Mouse (Mus musculus): Measurements from ENCODE around the gene Eipr1. TPM values are rescaled to one million over a fixed set of nuclear protein-coding genes. Genes with fewer than 3 reads are reported as not detected.
A peak's percentile ranks its signal among the peaks of the same experiment; 100 is the strongest.

Eipr1 gene
- polyA plus RNA-seq, 1 experiment from 2014 or later: 76.9 TPM

DNA sequence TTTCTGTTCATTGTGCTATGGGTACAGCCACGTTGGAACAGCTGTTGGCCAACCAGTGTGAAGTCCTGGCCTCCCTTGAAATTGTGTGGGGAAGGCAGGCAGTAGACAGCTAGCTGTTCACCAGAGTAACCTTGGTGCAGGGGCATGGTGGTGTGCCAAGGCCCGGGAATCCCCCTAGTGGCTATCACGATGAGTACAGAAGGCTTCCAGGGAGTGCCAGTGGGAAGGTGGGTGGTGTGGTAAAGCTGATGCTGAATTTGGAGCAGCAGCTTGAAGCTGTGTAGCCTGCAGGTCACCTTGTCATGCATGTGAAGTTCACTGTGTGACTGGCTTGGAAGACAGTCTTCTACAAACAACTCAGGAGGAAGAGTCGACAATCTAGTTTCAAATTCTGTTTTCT, 32.8 kb downstream of the Eipr1 start:
- Histone ChIP-seq H3K4me1 (replicated peaks) (peaks cover 57% of the 10 kb centered on the region), H3K27me3 (no peaks in the 10 kb centered on the region), H3K36me3 (no peaks in the 10 kb centered on the region), H3K9ac (no peak overlapping the region), H3K4me2 (no peak overlapping the region), H3K9me3 (no peaks in the 10 kb centered on the region), H3K4me3 (no peak overlapping the region), H3K27ac (peak overlapping the region; percentile 58)
- 41% methylated on average over 4 of the region's 4 CpGs for WGBS
- 0 out of 2 replicates have a peak, but pooled peaks have one; percentile 29 for ATAC-seq (ENCODE audit: low FRiP score)

DNA sequence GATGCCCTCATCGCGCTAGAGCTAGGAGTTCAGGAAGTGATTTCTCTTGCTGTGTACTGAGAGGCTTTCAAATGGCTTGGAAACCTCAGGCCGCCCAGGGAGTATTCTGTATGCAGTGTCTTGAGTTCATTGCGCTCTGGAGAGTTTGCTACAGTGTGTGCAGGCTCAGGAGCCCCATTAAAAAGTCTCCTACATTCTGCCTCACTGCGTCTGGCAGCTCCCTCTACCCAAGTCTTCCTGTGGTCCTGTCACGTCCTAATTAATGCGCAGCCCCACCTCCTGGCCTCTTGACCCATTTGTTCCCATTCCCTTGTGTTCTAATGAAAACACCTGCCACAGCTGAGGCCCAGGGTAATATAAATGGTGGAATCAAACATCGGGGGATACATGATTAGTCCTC, 33.3 kb downstream of the Eipr1 start:
- Histone ChIP-seq H3K4me3 (no peak overlapping the region), H3K9ac (no peak overlapping the region), H3K36me3 (no peaks in the 10 kb centered on the region), H3K27me3 (no peaks in the 10 kb centered on the region), H3K9me3 (no peaks in the 10 kb centered on the region), H3K4me2 (no peak overlapping the region), H3K27ac (peak overlapping the region; percentile 58), H3K4me1 (replicated peaks) (peaks cover 56% of the 10 kb centered on the region)
- no peak for ATAC-seq (ENCODE audit: low FRiP score)
- WGBS: 19% methylated on average over 8 of the region's 8 CpGs

DNA sequence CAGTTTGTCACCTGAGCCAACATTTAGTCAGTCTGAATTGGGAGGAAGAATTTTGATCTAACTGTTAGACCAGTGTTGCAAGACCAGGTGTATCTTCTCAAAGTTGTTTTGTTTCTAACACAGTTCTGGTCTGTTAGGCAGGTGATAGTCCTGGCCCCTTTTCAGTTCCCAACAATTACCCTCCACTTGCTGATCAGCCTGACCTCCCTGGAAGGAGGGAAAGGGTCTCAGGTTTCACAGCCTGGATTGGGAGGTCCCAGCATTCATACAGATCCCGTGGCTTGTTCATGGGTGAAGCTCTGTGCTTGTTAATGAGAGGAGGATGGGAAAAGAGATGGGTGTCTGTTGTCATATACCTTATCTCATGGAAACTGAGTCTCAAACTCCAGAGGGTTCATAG, 33.7 kb downstream of the Eipr1 start:
- Histone ChIP-seq H3K4me1 (replicated peaks) (peaks cover 51% of the 10 kb centered on the region), H3K36me3 (no peaks in the 10 kb centered on the region), H3K4me2 (no peak overlapping the region), H3K9ac (no peak overlapping the region), H3K27ac (peak overlapping the region; percentile 58), H3K27me3 (no peaks in the 10 kb centered on the region), H3K9me3 (no peaks in the 10 kb centered on the region), H3K4me3 (no peak overlapping the region)
- ATAC-seq (ENCODE audit: low FRiP score): no peak
- WGBS: 5% methylated on average over 1 of the region's 1 CpGs

DNA sequence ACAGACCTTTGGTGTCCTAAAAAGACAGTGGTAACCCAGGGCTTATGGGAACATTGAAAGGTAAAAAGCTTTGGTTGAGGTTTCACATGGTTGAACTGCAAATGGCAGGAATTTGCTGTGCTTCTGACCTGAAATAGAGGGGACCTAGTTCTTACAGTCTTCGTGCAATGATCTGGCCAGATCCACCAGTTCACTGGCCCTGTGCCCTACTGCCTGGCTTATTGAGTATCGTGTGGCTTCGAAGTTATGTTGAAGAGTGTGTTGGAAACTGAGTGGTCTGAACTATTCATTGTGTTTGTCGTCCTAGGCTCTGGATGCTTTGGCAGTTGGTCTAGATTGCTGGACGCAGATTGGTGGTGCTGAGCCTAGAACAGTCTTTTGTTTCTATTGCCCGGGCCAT, 34.7 kb downstream of the Eipr1 start:
- 94% methylated on average over 6 of the region's 6 CpGs for WGBS
- H3K4me1 ChIP-seq (replicated peaks): peaks cover 47% of the 10 kb centered on the region
- H3K9ac ChIP-seq: no peak overlapping the region
- no peak overlapping the region for H3K27ac ChIP-seq
- H3K4me2 ChIP-seq: no peak overlapping the region
- ATAC-seq (ENCODE audit: low FRiP score): no peak
- H3K27me3 ChIP-seq: no peaks in the 10 kb centered on the region
- H3K4me3 ChIP-seq: no peak overlapping the region
- H3K36me3 ChIP-seq: no peaks in the 10 kb centered on the region
- H3K9me3 ChIP-seq: no peaks in the 10 kb centered on the region

DNA sequence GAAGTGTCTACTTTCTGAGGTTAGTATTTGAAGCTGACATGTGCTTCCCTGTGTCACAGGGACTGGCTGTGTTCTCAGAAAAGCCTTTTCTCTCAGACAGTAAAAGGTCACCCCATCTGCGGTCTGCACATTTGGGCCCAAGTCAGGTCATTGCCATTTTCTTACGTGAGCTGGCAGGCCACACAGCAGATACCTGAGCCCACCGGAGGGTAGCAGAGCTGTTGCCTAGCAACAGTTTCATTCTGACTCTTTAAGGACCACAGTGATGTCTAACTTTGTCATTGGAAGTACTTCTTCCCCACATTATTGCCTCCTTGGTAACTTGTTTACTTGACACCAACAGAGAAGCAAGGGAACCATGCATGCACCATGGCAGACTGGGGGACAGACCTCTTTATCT, 41.0 kb downstream of the Eipr1 start:
- no peak for ATAC-seq (ENCODE audit: low FRiP score)

DNA sequence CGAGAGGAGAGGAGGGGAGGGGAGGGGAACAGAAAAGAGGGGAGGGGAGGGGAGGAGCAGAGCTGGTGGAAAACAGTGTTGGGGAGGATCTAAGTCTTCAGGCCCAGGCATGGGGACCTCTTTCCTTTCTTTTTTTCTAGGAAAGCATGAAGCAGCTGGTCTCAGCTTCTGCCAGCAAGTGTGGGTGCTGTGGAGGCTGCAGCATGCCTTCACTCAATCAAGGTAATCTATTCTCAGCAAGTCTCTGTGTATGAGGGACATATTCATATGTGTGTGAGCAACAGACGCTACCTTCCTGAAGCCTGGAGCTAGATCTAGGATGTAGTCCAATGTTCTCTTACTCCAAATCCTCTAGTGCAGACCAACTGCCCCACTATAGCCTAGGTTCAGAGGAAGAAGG, 42.1 kb downstream of the Eipr1 start:
- 56% methylated on average over 2 of the region's 2 CpGs for WGBS
- no peak overlapping the region for H3K4me3 ChIP-seq
- H3K27me3 ChIP-seq: no peaks in the 10 kb centered on the region
- no peak for ATAC-seq (ENCODE audit: low FRiP score)
- H3K36me3 ChIP-seq: no peaks in the 10 kb centered on the region
- H3K9me3 ChIP-seq: no peaks in the 10 kb centered on the region
- no peak overlapping the region for H3K27ac ChIP-seq
- H3K4me1 ChIP-seq (replicated peaks): peaks cover 38% of the 10 kb centered on the region
- H3K9ac ChIP-seq: no peak overlapping the region
- no peak overlapping the region for H3K4me2 ChIP-seq

More for the DNA sequence above, 41.0 kb downstream of the Eipr1 start:
- Histone ChIP-seq H3K9me3 (no peaks in the 10 kb centered on the region), H3K4me3 (no peak overlapping the region), H3K36me3 (no peaks in the 10 kb centered on the region), H3K9ac (no peak overlapping the region), H3K4me1 (replicated peaks) (peaks cover 40% of the 10 kb centered on the region), H3K4me2 (no peak overlapping the region), H3K27me3 (no peaks in the 10 kb centered on the region), H3K27ac (0 out of 2 replicates have a peak overlapping the region, but pooled peaks have one; percentile 2)
- 49% methylated on average over 3 of the region's 3 CpGs for WGBS

DNA sequence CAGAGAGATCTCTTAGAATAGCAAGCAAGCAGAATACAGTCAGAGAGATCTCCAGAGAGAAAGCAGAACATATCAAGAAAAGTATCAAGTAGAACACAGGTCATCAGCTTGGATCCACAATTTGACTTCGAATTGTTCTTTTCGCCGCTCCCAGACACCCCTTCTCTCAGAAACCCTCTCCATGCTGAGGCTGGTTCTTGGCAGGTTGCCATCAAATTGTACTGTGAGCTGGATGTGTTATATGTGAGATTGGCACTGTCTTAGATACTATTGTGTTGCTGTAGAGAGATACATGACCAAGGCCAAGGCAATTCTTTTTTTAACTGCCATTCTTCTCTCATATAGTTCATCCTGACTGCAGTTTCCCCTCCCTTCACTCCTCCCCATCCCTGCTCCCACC, 43.4 kb downstream of the Eipr1 start:
- 82% methylated on average over 3 of the region's 3 CpGs for WGBS

DNA sequence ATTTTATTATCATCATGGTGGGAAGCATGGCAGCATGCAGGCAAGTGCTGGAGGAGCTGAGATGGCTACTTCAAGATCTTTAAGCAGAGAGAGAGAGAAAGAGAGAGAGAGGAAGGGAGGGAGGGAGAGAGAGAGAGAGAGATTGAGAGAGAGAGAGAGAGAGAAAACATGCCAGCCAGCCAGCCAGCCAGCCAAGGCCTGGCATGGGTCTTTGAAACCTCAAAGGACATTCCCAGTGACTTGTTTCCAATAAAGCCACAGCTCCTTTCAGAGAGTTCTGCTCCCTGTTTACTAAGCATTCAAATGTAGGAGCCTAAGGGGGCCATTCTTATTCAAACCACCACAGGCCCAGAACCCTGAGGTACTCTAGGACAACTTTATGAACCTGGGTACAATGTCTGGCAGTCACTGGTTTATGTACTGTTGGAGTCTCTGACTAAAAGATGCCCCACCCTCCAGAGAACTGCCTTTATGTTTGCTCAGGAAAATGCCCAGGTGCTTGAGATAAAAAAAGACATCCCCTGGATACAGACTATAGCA, 45.3 kb downstream of the Eipr1 start:
- H3K4me3 ChIP-seq: no peak overlapping the region
- H3K4me2 ChIP-seq: no peak overlapping the region
- no peaks in the 10 kb centered on the region for H3K9me3 ChIP-seq
- H3K27me3 ChIP-seq: no peaks in the 10 kb centered on the region
- H3K27ac ChIP-seq: peak overlapping the region; percentile 31
- no peak overlapping the region for H3K9ac ChIP-seq
- no peaks in the 10 kb centered on the region for H3K36me3 ChIP-seq
- H3K4me1 ChIP-seq (replicated peaks): peaks cover 52% of the 10 kb centered on the region
- ATAC-seq (ENCODE audit: low FRiP score): no peak

More for the DNA sequence above, 43.4 kb downstream of the Eipr1 start:
- H3K4me1 ChIP-seq (replicated peaks): peaks cover 46% of the 10 kb centered on the region
- H3K27me3 ChIP-seq: no peaks in the 10 kb centered on the region
- H3K9ac ChIP-seq: no peak overlapping the region
- no peak overlapping the region for H3K4me2 ChIP-seq
- H3K27ac ChIP-seq: no peak overlapping the region
- no peak for ATAC-seq (ENCODE audit: low FRiP score)
- no peaks in the 10 kb centered on the region for H3K36me3 ChIP-seq
- H3K4me3 ChIP-seq: no peak overlapping the region
- no peaks in the 10 kb centered on the region for H3K9me3 ChIP-seq

DNA sequence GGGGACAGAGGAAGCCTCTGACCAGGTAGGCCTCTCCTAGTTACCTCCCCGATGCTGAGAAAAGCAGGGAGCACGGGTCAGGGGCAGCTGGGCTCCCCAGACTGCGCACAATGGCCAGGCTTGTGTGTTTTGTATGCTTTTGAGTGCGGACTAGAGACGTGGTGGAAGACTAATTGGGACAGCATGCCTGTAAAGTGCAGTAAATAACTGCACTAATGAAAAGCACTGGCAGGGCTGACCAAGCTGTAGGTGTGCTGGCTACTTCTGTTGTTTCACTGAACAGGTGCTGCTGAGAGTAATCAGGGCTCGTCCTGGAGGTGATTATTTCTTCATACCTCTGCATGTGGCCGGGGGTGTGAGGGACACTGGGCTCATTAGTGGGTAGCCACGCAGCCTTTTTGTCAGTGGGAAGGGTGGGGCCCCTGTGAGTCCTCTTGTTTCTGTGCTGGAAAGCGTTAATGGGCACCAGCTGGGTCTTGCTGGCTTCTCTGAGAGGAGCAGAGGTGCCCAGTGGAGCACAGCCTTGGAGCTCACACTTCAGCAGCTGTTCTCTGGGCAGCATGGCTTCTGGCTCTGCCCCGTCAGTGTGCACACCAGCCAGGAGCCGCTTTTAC, 48.3 kb downstream of the Eipr1 start:
- peak overlapping the region; percentile 76 for H3K27ac ChIP-seq
- H3K36me3 ChIP-seq: no peaks in the 10 kb centered on the region
- peak; percentile 52; the same call in 1 of the 2 replicates for ATAC-seq (ENCODE audit: low FRiP score)
- H3K4me3 ChIP-seq: no peak overlapping the region
- 41% methylated on average over 11 of the region's 11 CpGs for WGBS
- no peaks in the 10 kb centered on the region for H3K27me3 ChIP-seq
- no peaks in the 10 kb centered on the region for H3K9me3 ChIP-seq
- 0 out of 2 replicates have a peak overlapping the region, but pooled peaks have one; percentile 39 for H3K9ac ChIP-seq
- no peak overlapping the region; the same call in 1 of the 2 replicates for H3K4me2 ChIP-seq
- H3K4me1 ChIP-seq (replicated peaks): peaks cover 56% of the 10 kb centered on the region

DNA sequence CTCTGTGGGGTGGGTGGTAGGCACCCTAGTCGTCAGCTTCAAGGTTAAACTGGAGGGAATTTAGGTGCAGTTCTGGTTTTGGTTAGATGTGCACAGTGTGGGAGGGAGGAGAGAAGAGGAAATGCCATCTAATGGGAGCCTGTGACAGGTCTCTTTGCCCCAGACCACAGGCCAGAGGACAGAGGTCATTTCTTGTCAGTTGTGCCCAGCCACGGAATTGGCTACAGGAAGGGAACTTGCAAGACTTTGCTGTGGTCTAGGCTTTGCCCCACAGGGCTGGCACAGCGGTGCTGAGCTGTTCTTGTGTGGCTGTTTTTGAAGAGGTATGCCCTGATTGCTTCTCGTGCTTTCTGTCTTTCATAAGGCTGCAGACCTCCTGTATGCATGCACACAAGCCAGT, 48.8 kb downstream of the Eipr1 start:
- Histone ChIP-seq H3K4me1 (replicated peaks) (peaks cover 56% of the 10 kb centered on the region), H3K4me3 (no peak overlapping the region), H3K4me2 (no peak overlapping the region; the same call in 1 of the 2 replicates), H3K27ac (peak overlapping the region; percentile 76), H3K36me3 (no peaks in the 10 kb centered on the region), H3K9me3 (no peaks in the 10 kb centered on the region), H3K27me3 (no peaks in the 10 kb centered on the region), H3K9ac (0 out of 2 replicates have a peak overlapping the region, but pooled peaks have one; percentile 39)
- 72% methylated on average over 4 of the region's 4 CpGs for WGBS
- ATAC-seq (ENCODE audit: low FRiP score): no peak

DNA sequence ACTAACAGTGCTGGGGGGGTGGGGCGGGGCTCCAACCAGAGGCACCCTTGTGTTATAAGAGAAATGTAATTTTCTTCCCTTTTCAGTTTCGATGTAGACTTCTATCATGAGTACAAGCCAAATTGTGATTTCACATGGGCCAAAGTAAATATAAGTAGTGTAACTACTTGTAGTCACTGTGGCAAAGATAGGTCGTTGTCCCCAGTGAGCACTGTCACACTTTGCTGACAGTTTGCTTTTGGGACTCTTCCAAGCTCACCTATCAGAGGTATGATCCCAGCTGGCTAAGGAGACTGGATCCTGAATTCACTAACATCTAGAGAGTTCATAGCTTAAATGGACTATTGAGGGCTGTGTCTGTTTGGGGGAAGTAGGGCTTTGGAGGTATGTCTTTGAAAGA, 49.3 kb downstream of the Eipr1 start:
- no peak overlapping the region for H3K4me3 ChIP-seq
- H3K4me1 ChIP-seq (replicated peaks): peaks cover 56% of the 10 kb centered on the region
- peak overlapping the region; percentile 76 for H3K27ac ChIP-seq
- H3K9ac ChIP-seq: no peak overlapping the region
- H3K4me2 ChIP-seq: no peak overlapping the region
- 86% methylated on average over 3 of the region's 3 CpGs for WGBS
- H3K27me3 ChIP-seq: no peaks in the 10 kb centered on the region
- no peak for ATAC-seq (ENCODE audit: low FRiP score)
- no peaks in the 10 kb centered on the region for H3K36me3 ChIP-seq
- no peaks in the 10 kb centered on the region for H3K9me3 ChIP-seq

DNA sequence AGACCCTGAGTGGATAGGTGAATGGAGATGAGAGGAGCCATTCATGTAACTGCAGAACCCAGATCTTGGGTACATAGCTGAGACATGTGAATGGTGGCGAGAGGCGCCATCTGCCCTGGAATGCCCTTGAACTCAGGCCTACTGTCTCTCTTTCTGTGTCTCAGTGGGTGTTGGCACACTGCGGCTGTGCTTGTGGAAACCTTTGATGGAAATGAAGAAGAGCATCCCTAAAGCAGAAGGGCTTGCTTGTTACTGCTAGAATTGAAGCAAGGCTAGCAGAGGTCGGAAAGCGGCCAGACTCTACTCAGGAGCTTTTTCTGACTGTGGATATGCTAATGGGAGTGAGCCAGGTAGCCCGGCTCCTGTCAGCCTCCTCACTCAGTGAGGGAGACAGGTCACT, 50.1 kb downstream of the Eipr1 start:
- no peak overlapping the region for H3K27ac ChIP-seq
- H3K4me2 ChIP-seq: no peak overlapping the region
- no peak overlapping the region for H3K9ac ChIP-seq
- no peak for ATAC-seq (ENCODE audit: low FRiP score)
- no peaks in the 10 kb centered on the region for H3K36me3 ChIP-seq
- WGBS: 76% methylated on average over 6 of the region's 6 CpGs
- no peaks in the 10 kb centered on the region for H3K27me3 ChIP-seq
- H3K4me1 ChIP-seq (replicated peaks): peaks cover 51% of the 10 kb centered on the region
- no peaks in the 10 kb centered on the region for H3K9me3 ChIP-seq
- no peak overlapping the region for H3K4me3 ChIP-seq

DNA sequence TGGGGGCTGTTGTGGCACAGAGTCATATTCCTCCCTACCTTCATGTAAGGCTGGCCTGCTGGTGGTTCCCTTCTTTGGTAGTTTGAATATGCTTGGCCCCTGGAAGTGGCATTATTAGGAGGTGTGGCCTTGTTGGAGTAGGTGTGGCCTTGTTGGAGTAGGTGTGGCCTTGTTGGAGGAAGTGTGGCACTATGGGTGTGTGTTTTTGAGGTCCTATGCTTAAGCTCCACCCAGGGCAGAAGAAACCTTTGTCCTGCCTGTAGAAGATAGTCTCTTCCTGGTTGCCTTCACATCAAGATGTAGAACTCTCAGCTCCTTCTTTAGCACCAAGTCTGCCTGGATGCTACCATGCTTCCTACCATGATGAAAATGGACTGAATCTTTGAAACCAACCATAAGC, 51.4 kb downstream of the Eipr1 start:
- Histone ChIP-seq H3K9ac (no peak overlapping the region), H3K4me3 (no peak overlapping the region), H3K4me1 (replicated peaks) (peaks cover 45% of the 10 kb centered on the region), H3K36me3 (no peaks in the 10 kb centered on the region), H3K9me3 (no peaks in the 10 kb centered on the region), H3K4me2 (no peak overlapping the region), H3K27ac (no peak overlapping the region), H3K27me3 (no peaks in the 10 kb centered on the region)
- no peak for ATAC-seq (ENCODE audit: low FRiP score)

All from hindbrain, embryonic 13.5 days (tissue).